Mouse (Mus musculus): Measurements from ENCODE around the gene Fzr1.
A peak's percentile ranks its signal among the peaks of the same experiment; 100 is the strongest.

Fzr1 gene

GRCm38 (mm10) chr10:81350351-81351063 lies 27.8 kb downstream of the Fzr1 start, which contains the start of gene Hmg20b:
Gene Hmg20b, minus strand, starts transcription at chr10:81350480.
- peak; percentile 99 for DNase-seq

GRCm38 (mm10) chr10:81349961-81350350 lies 28.4 kb downstream of the Fzr1 start:
- no peak for DNase-seq

GRCm38 (mm10) chr10:81349146-81349545 lies 29.2 kb downstream of the Fzr1 start:
- DNase-seq: no peak

GRCm38 (mm10) chr10:81346453-81347067 lies 31.8 kb downstream of the Fzr1 start:
- DNase-seq: no peak

GRCm38 (mm10) chr10:81345162-81345534 lies 33.2 kb downstream of the Fzr1 start:
- DNase-seq: no peak

- no peak for DNase-seq
Measured at GRCm38 (mm10) chr10:81344421-81345161, 33.7 kb downstream of the Fzr1 start.

GRCm38 (mm10) chr10:81342686-81343505 lies 35.4 kb downstream of the Fzr1 start, which contains the start of gene Gipc3:
Gene Gipc3, minus strand, starts transcription at chr10:81343266.
- no peak for DNase-seq

- peak; percentile 83 for DNase-seq
Measured at GRCm38 (mm10) chr10:81341333-81341949, 36.9 kb downstream of the Fzr1 start.

GRCm38 (mm10) chr10:81340551-81341332 lies 37.6 kb downstream of the Fzr1 start:
- DNase-seq: no peak

- DNase-seq: no peak
Measured at GRCm38 (mm10) chr10:81336558-81336957, 41.8 kb downstream of the Fzr1 start.

GRCm38 (mm10) chr10:81335393-81336340 lies 42.6 kb downstream of the Fzr1 start:
- no peak for DNase-seq

- no peak for DNase-seq
Measured at GRCm38 (mm10) chr10:81334324-81334723, 44.0 kb downstream of the Fzr1 start.

- no peak for DNase-seq
Measured at GRCm38 (mm10) chr10:81332277-81332676, 46.0 kb downstream of the Fzr1 start.

- DNase-seq: no peak
Measured at GRCm38 (mm10) chr10:81330007-81330406, 48.3 kb downstream of the Fzr1 start.

- DNase-seq: peak; percentile 90
Measured at GRCm38 (mm10) chr10:81329194-81329975, 48.9 kb downstream of the Fzr1 start.

GRCm38 (mm10) chr10:81328386-81328785 lies 49.9 kb downstream of the Fzr1 start, which contains the start of gene Tbxa2r:
Gene Tbxa2r, plus strand, starts transcription at chr10:81328731.
- peak; percentile 91 for DNase-seq

- DNase-seq: no peak
Measured at GRCm38 (mm10) chr10:81327959-81328358, 50.4 kb downstream of the Fzr1 start.

- DNase-seq: no peak
Measured at GRCm38 (mm10) chr10:81326858-81327257, 51.5 kb downstream of the Fzr1 start.

- no peak for DNase-seq
Measured at GRCm38 (mm10) chr10:81325781-81326180, 52.5 kb downstream of the Fzr1 start.

Measured in thymus, postnatal 25 days (tissue).